Mouse (Mus musculus): ENCODE measurements at regions not wholly inside any gene's neighbourhood (a gene's known extent, or its start where the extent isn't known, plus 50 kb on each side); places are given as distances from the start of the nearest gene placed in this dataset.
A peak's percentile ranks its signal among the peaks of the same experiment; 100 is the strongest.

DNA sequence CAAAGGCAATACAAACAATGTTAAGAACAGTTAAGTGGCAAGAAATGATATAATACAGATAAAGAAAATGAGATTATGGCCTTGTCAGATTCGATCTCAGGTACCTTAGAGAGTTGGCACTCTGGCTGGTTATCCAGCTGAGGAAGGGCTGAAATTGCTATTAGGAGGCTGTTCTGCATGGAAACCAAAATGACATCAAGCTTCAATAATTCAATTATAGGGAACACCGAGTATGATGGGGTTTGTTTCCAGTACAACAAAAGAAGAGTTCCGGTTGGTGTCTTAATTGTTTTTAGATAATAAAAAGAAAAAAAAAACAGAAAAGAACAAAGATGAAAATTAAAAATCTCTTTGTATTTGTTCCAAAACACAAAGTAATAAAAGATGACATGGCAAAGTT, 498.0 kb upstream of the Nrp1 start:
- Histone ChIP-seq H3K4me3 (no peak overlapping the region), H3K9me3 (no peaks in the 10 kb centered on the region), H3K27ac (no peak overlapping the region), H3K9ac (no peak overlapping the region), H3K27me3 (no peaks in the 10 kb centered on the region), H3K4me1 (peaks cover 26% of the 10 kb centered on the region), H3K36me3 (no peaks in the 10 kb centered on the region), H3K4me2 (no peak overlapping the region)
- WGBS = 65% methylated on average over 3 of the region's 3 CpGs
- ATAC-seq (ENCODE audit: borderline replicate concordance, extremely low read depth, low FRiP score, low TSS enrichment) = no peak

DNA sequence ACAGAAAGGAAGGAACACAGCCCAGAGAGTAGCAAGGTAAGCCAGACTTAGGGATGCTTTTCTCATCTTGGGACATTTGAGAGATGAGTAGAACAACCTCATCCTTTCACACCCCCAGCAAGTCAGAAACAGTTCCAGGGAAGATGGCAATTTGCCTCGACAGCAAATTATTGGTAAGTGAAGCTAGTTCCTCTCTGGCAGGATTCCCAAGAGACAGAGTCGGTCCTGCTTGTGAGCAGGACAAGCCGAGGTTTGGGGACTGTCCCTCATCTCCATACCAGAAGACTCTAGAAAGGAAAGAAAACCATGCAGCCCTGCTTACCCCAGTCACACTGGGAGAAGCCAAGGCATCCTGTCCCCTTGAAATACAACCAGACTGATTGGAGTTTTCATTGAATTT, 497.5 kb upstream of the Nrp1 start:
- no peaks in the 10 kb centered on the region for H3K36me3 ChIP-seq
- H3K9me3 ChIP-seq = no peaks in the 10 kb centered on the region
- 28% methylated on average over 3 of the region's 3 CpGs for WGBS
- no peak overlapping the region for H3K9ac ChIP-seq
- H3K27ac ChIP-seq = no peak overlapping the region
- H3K4me2 ChIP-seq = no peak overlapping the region
- no peak overlapping the region for H3K4me3 ChIP-seq
- no peak for ATAC-seq (ENCODE audit: borderline replicate concordance, extremely low read depth, low FRiP score, low TSS enrichment)
- H3K27me3 ChIP-seq = no peaks in the 10 kb centered on the region
- peaks cover 20% of the 10 kb centered on the region for H3K4me1 ChIP-seq

DNA sequence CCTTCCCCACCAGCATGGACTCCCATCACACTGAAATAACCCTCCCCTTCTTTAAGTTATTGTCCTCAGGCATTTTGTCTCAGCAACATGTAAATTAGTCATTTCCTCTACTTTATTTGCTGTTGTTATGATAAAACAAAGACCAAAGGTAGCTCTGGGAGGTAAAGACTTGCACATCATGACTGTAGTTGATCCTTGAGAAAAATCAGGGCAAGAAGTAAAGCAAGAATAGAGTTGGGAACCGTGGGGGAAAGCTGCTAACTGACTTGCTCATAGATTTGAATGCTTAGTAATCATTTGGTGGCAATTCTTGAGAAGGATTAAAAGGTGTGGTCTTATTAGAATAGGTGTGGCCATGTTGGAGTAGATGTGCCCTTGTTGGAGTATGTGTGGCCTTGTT, 473.8 kb upstream of the Nrp1 start:
- 65% methylated on average over 1 of the region's 1 CpGs for WGBS
- Histone ChIP-seq H3K9me3 (no peaks in the 10 kb centered on the region), H3K4me3 (no peak overlapping the region), H3K36me3 (no peaks in the 10 kb centered on the region), H3K27me3 (no peaks in the 10 kb centered on the region), H3K27ac (no peak overlapping the region), H3K4me2 (no peak overlapping the region), H3K9ac (no peak overlapping the region), H3K4me1 (no peaks in the 10 kb centered on the region)
- no peak for ATAC-seq (ENCODE audit: borderline replicate concordance, extremely low read depth, low FRiP score, low TSS enrichment)

DNA sequence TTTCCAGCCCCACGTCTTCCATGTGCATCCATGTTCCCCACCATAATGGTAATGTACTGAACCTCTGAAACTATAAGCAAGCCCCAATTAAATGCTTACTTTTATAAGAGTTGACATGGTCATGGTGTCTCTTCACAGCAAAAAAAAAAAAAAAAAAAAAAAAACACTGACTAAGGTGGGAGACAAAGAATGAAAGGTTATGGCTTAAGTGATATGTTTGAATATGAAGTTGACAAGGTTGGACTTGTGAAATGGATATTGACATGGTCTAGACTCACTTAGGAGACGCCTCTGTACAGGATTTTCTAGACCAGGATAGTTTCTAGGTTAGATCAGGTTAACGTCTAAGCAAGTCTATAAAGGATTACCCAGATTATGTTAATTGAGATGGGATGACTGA, 473.2 kb upstream of the Nrp1 start:
- Histone ChIP-seq H3K9ac (no peak overlapping the region), H3K4me3 (no peak overlapping the region), H3K27me3 (no peaks in the 10 kb centered on the region), H3K4me2 (no peak overlapping the region), H3K36me3 (no peaks in the 10 kb centered on the region), H3K4me1 (no peaks in the 10 kb centered on the region), H3K27ac (no peak overlapping the region), H3K9me3 (no peaks in the 10 kb centered on the region)
- 83% methylated on average over 3 of the region's 3 CpGs for WGBS
- ATAC-seq (ENCODE audit: borderline replicate concordance, extremely low read depth, low FRiP score, low TSS enrichment) = no peak

DNA sequence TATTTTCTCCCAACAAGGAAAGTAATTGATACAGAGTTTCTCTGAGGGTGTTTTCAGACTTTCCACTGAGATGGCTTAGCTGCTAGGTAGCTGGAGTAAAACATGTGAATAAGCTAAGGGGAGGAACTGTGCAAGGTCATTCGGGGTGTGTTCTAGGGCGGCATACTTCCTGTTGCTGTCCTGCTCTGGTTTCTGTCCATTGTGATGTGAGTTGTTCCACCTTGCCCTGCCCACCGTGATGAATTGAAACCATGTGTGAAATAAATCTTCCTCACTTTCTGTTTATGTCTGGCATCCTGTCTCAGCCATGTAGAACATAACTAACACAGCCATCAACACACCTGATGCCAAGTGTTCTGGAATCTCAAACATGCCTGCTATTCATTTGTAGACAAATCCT, 472.6 kb upstream of the Nrp1 start:
- H3K4me2 ChIP-seq = no peak overlapping the region
- H3K27me3 ChIP-seq = no peaks in the 10 kb centered on the region
- no peaks in the 10 kb centered on the region for H3K9me3 ChIP-seq
- no peak overlapping the region for H3K4me3 ChIP-seq
- no peak overlapping the region for H3K27ac ChIP-seq
- H3K9ac ChIP-seq = no peak overlapping the region
- WGBS = 29% methylated on average over 3 of the region's 3 CpGs
- no peaks in the 10 kb centered on the region for H3K36me3 ChIP-seq
- no peak for ATAC-seq (ENCODE audit: borderline replicate concordance, extremely low read depth, low FRiP score, low TSS enrichment)
- no peaks in the 10 kb centered on the region for H3K4me1 ChIP-seq

DNA sequence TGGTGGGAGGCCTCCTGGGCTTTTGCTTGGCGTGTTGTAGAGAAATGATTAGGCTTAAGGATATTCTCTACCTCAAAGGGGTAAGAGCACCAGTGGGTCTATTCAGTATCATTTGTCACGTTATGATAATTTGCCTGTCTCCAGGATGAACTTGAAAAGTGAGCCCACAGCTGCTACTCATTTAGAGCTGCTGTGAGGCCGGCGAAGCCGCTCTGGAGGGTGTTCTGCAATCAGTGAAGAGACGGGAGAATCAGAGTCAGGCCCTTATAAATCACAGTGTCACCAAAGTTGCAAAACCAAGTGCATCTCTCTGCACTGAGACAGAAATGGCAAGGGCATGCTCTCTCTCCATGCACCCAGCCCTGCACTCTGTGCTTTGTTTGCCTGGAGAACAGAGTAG, 467.7 kb upstream of the Nrp1 start:
- Histone ChIP-seq H3K36me3 (no peaks in the 10 kb centered on the region), H3K27ac (no peak overlapping the region)
- WGBS = 61% methylated on average over 6 of the region's 6 CpGs

DNA sequence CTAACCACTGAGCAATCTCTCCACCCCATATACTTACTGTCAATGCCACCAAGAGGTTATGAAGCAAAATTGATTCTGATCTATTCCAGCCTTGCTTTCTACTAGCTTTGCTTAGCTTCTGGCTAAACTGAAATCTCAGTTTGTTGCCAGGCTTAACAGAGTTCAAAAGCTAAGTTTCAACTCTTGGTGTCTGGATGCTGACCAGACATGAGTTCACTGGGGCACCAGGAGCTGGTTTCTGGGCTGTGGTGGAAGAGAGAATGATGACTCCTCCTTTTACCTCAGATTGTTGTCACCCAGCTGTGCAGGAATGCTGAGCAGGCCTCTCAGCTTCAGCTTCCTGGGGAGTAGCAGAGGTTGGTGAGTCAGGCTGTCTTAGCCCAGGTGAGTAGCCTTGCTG, 464.1 kb upstream of the Nrp1 start:
- ATAC-seq (ENCODE audit: borderline replicate concordance, extremely low read depth, low FRiP score, low TSS enrichment) = no peak

More for the DNA sequence above, 467.7 kb upstream of the Nrp1 start:
- ATAC-seq (ENCODE audit: borderline replicate concordance, extremely low read depth, low FRiP score, low TSS enrichment) = no peak
- no peak overlapping the region for H3K4me3 ChIP-seq
- H3K4me1 ChIP-seq = no peaks in the 10 kb centered on the region
- no peaks in the 10 kb centered on the region for H3K27me3 ChIP-seq
- no peak overlapping the region for H3K4me2 ChIP-seq
- H3K9me3 ChIP-seq = no peaks in the 10 kb centered on the region
- no peak overlapping the region for H3K9ac ChIP-seq

DNA sequence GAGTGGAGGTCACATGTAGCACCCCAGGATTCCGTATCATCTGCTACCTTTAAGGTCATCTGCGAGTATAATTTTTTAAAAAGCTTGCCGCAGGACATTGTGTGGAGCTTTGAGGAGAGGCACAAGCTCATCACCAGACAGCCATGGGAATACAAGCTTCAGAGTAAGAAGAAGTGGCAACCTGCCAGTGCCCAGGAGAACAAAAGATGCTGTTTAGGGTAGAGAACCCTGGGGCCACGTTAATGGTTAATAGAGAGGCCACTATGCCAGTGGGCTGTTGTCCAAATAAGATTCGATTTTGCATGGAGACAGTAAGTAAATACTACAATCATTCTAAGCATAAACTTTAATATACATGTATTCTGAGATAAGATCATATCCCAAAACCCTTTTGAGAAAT, 450.0 kb upstream of the Nrp1 start:
- no peaks in the 10 kb centered on the region for H3K36me3 ChIP-seq
- H3K4me1 ChIP-seq = no peaks in the 10 kb centered on the region
- 86% methylated on average over 5 of the region's 5 CpGs for WGBS
- no peak overlapping the region for H3K9ac ChIP-seq
- no peak overlapping the region for H3K4me3 ChIP-seq
- H3K4me2 ChIP-seq = no peak overlapping the region
- no peak for ATAC-seq (ENCODE audit: borderline replicate concordance, extremely low read depth, low FRiP score, low TSS enrichment)
- H3K27ac ChIP-seq = no peak overlapping the region
- H3K9me3 ChIP-seq = no peaks in the 10 kb centered on the region
- H3K27me3 ChIP-seq = no peaks in the 10 kb centered on the region

More for the DNA sequence above, 464.1 kb upstream of the Nrp1 start:
- Histone ChIP-seq H3K4me1 (no peaks in the 10 kb centered on the region), H3K4me2 (no peak overlapping the region), H3K9ac (no peak overlapping the region), H3K27ac (no peak overlapping the region), H3K27me3 (no peaks in the 10 kb centered on the region), H3K36me3 (no peaks in the 10 kb centered on the region), H3K4me3 (no peak overlapping the region), H3K9me3 (no peaks in the 10 kb centered on the region)

DNA sequence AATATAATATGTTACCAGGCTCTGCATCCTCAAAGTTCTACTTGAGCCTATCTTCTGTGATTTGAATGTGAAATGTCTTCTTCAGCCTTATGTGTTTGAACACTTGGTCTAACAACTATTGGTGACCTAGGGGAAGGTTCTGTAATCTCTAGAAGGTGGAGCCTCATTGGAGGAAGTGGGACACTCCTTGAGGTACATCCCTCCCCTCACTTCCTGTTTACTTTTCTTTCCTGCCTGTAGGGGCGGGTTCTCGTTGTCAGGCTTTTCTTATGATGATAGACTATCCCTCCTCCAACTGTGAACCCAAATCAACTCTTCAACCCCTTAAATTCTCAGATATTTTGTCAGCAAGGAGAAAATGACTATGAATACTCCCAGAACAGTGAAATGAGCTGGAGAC, 448.8 kb upstream of the Nrp1 start:
- 53% methylated on average over 2 of the region's 2 CpGs for WGBS
- H3K9me3 ChIP-seq = no peaks in the 10 kb centered on the region
- ATAC-seq (ENCODE audit: borderline replicate concordance, extremely low read depth, low FRiP score, low TSS enrichment) = no peak

DNA sequence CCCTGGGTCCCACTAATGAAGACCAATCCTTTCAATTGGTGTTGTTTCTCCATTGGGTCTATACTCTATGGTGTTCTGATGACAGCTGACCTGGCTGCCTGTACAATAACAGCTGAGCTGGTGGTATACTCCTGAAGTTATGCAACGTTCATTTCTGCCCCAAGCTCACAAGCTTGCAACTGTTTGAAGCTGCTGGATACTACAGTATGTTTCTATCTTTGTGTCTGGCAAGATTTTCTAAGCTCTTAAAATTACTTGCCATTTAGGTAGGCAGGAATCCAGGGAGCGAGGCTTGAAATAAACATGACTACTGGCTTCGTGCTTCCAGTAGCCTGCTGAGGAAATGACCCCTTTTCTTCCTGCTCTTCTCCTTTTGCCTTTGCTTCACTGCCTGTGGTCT, 444.3 kb upstream of the Nrp1 start:
- no peak for ATAC-seq (ENCODE audit: borderline replicate concordance, extremely low read depth, low FRiP score, low TSS enrichment)
- Histone ChIP-seq H3K9ac (no peak overlapping the region), H3K4me3 (no peak overlapping the region), H3K27me3 (no peaks in the 10 kb centered on the region), H3K36me3 (no peaks in the 10 kb centered on the region), H3K4me2 (no peak overlapping the region), H3K27ac (no peak overlapping the region), H3K4me1 (peaks cover 10% of the 10 kb centered on the region; the same call in 1 of the 2 replicates), H3K9me3 (no peaks in the 10 kb centered on the region)
- 38% methylated on average over 3 of the region's 3 CpGs for WGBS

More for the DNA sequence above, 448.8 kb upstream of the Nrp1 start:
- Histone ChIP-seq H3K4me3 (no peak overlapping the region), H3K9ac (no peak overlapping the region), H3K27ac (no peak overlapping the region), H3K27me3 (no peaks in the 10 kb centered on the region), H3K4me1 (no peaks in the 10 kb centered on the region), H3K4me2 (no peak overlapping the region), H3K36me3 (no peaks in the 10 kb centered on the region)

DNA sequence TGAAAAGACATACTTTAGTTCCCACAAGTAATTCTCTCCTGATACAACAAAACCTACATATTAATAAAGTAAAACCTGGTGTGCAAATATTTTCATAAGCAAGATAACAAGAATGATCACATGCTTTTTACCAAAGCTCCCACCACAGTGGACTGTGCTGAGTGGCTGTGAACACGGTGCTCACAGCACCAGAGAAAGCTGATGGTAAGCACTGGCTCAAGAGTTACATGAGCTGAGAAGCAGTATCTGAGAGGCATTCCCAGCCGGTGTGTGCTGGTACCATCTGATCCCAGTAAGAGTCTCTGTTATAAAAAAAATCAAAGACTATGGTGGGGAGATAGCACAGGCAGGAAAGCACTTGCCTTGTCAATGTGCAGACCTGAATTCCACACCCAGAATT, 443.5 kb upstream of the Nrp1 start:
- no peaks in the 10 kb centered on the region for H3K27me3 ChIP-seq
- H3K27ac ChIP-seq = no peak overlapping the region
- H3K4me2 ChIP-seq = no peak overlapping the region
- H3K9ac ChIP-seq = no peak overlapping the region
- peaks cover 10% of the 10 kb centered on the region; the same call in 1 of the 2 replicates for H3K4me1 ChIP-seq
- ATAC-seq (ENCODE audit: borderline replicate concordance, extremely low read depth, low FRiP score, low TSS enrichment) = no peak
- H3K9me3 ChIP-seq = no peaks in the 10 kb centered on the region
- WGBS = 39% methylated on average over 2 of the region's 2 CpGs
- H3K4me3 ChIP-seq = no peak overlapping the region
- H3K36me3 ChIP-seq = no peaks in the 10 kb centered on the region

DNA sequence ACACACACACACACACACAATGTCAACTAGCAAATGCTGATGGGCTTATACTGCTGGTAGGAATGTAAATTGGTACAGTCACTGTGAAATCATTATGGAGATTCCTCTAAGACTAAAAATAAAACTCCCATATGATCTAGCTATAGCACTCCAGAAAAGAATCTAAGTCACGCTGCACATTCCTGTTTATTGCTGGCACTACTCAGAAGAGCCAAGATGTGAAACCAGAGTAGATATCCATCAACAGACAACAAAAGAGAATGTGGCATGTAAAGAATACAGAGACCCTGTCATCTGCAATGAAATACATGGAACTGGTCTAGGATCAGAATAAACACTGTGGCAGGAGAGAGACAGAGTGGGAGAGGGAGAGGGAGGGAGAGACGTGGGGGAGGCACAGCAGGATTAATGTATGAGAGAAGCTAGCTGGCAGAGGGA, 442.8 kb upstream of the Nrp1 start:
- H3K36me3 ChIP-seq = no peaks in the 10 kb centered on the region
- 14% methylated on average over 2 of the region's 2 CpGs for WGBS
- H3K4me3 ChIP-seq = no peak overlapping the region
- H3K4me1 ChIP-seq = peaks cover 10% of the 10 kb centered on the region; the same call in 1 of the 2 replicates
- H3K27me3 ChIP-seq = no peaks in the 10 kb centered on the region
- H3K4me2 ChIP-seq = no peak overlapping the region
- H3K9me3 ChIP-seq = no peaks in the 10 kb centered on the region
- no peak overlapping the region for H3K27ac ChIP-seq
- peak; percentile 42; the same call in 1 of the 2 replicates for ATAC-seq (ENCODE audit: borderline replicate concordance, extremely low read depth, low FRiP score, low TSS enrichment)
- no peak overlapping the region for H3K9ac ChIP-seq

DNA sequence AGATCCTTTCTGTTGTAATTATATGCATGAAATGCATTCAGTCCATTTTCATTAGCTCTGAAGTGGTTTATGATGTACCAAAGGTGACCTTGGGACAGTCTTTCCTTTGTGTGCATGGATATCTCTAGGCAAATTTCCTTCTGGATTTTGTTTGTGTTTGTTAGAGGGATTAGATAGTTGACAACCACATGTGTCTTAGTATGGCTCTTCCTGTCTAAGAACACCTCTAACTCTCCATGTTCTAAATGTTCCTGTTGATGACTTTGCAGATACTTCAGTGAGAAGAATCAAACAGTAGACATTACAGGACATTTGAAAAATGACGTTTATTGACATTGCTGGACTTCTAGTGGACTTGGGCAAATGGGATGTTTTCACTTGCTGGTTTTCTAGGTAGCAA, 436.5 kb upstream of the Nrp1 start:
- H3K36me3 ChIP-seq = no peaks in the 10 kb centered on the region
- H3K27me3 ChIP-seq = no peaks in the 10 kb centered on the region
- 70% methylated on average over 1 of the region's 1 CpGs for WGBS
- H3K9ac ChIP-seq = no peak overlapping the region
- no peak overlapping the region for H3K4me3 ChIP-seq
- H3K4me1 ChIP-seq = no peaks in the 10 kb centered on the region
- no peak overlapping the region for H3K27ac ChIP-seq
- H3K4me2 ChIP-seq = no peak overlapping the region
- ATAC-seq (ENCODE audit: borderline replicate concordance, extremely low read depth, low FRiP score, low TSS enrichment) = no peak
- no peaks in the 10 kb centered on the region for H3K9me3 ChIP-seq
